Mouse (Mus musculus) cerebellum, adult 2 months (tissue): ENCODE measurements at regions not wholly inside any gene's neighbourhood (a gene's known extent, or its start where the extent isn't known, plus 50 kb on each side); places are given as distances from the start of the nearest gene placed in this dataset.

ENCODE experiments used
- CTCF ChIP-seq: fragments of 200-500 bp; IDR thresholded peaks from 2 replicates; pipeline ENCODE4 v1.5.1; 2011; ENCODE audit warnings: low read depth, mild to moderate bottlenecking, control low read depth, low read length, moderate library complexity, borderline replicate concordance; ENCODE audit not compliant: insufficient read depth
- POLR2A ChIP-seq: fragments of 200-500 bp; IDR thresholded peaks from 2 replicates; pipeline ENCODE4 v1.6.1; 2011; ENCODE audit warnings: low read length, control low read depth, borderline replicate concordance; ENCODE audit not compliant: insufficient read depth

- no peak for TF ChIP-seq POLR2A
- TF ChIP-seq CTCF: no peak
Observed at GRCm38 (mm10) chr6:148600934-148601333, 156.7 kb upstream of the Tmtc1 start.
